Mouse (Mus musculus) thymus, postnatal 25 days (tissue): ENCODE measurements around the gene Rmnd5b.
A peak's percentile ranks its signal among the peaks of the same experiment; 100 is the strongest.
"Not testable (repeated sequence)": the region's sequence is repeated elsewhere in the genome, so short reads cannot be mapped to it uniquely, and the experiment has no call there.

Experiments used
- DNase-seq: peaks from one replicate; pipeline ENCODE4 v3.0.0; 2022

Gene Rmnd5b

DNA sequence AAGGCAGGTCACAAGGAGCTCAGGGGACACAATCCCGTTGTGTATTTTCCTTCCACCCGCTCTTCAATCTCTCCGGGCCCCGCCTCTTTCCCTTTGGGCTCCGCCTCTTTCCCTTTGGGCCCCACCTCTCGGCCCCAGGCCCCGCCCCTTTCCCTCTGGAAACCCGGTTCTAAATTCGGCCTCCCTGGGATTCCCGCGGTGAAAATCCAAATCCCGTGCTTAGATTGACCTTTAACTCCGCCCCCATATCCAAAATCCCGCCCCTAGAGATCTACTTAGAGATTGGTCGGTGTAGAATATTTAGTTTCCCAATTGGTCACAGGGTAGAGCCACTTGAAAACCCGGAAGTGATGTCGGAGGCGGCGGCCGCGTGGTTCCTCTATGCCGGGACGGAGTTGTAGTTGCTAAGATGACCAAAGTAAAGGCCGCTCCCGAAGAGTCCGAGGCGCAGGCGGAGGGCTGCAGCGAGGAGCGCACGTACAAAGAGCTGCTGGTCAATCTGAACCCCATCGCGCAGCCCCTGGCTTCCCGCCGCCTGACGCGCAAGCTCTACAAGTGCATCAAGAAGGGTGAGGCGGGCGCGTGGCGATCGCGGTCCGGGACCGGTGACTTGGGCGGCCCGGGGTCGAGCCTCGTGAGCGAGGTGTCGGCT is 16.2 kb downstream of the Rmnd5b start, which contains the start of gene Nhp2:
TSS of gene Nhp2 (plus strand) at position 327 of the 652 bp plus-strand sequence.
- peak; percentile 87 for DNase-seq

DNA sequence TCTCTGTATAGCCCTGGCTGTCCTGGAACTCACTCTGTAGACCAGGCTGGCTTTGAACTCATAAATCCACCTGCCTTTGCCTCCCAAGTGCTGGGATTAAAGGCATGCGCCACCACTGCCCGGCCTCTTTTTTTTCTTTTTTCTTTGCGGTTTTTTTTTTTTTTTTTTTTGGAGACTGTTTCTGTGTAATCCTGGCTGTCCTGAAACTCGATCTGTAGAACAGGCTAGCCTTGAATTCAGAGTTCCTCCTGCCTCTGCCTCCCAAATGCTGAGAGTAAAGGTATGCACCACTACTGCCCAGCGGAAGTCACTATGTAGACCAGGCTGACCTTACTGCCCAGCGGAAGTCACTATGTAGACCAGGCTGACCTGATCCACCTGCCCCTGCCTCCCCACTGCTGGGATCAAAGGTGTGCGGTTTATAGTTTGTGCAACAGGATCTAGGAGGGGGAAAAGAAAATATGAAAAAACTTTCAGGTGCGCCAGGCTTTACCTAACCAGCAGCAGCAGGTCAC is 16.7 kb downstream of the Rmnd5b start:
- DNase-seq = no peak

DNA sequence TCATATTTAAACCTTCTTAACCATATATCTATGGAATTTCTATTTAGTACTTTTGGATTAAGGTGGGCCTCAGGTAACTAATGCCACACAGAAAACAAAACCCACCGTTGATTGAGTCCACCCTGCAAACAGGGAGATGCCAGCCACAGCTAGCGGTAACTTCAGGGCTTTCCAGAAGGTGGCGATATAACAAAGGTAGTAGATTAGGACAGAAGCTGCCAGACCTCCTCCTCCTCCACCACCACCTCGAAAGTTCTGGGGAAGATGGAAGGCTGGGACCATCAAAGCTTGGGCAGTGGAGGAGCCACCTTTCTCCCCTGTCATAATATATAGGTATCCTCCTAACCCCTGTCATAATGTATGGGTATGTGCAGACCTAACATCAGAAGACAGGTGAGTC is 18.0 kb downstream of the Rmnd5b start:
- peak; percentile 80 for DNase-seq

DNA sequence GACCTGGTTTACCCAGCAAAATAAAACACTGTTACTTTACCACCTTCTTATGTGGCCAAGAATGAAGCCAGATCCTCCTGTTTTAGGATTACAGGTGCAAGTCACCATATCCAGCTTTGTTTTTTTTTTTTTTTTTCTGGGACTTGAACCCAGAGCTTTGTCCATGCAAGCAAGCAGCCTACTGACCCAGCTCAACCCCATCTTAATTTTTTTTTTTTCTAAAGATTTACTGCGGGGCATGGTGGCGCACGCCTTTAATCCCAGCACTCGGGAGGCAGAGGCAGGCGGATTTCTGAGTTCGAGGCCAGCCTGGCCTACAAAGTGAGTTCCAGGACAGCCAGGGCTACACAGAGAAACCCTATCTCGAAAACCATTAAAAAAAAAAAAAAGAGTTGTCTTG is 19.6 kb downstream of the Rmnd5b start:
- not testable (repeated sequence) for DNase-seq

DNA sequence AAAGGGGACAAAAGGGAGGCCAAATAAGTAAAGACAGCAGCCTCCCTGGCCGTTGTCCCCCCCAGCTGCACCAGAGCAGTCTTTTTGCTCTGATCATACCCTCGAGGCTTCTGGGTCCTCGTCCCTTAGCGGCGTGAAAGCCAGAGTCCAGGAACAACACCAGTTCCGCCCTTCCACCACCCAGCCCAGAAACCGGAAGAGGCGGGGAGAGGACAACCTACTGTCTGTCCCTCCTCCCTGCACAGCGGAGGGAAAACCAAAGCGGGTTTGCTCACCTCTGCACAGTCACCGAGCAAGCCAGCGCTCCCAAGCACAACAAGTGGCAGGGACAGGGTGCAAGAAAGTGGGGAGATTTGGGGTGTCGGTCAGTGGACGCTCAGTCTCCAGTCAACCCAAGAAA is 20.1 kb downstream of the Rmnd5b start:
- peak; percentile 74 for DNase-seq

DNA sequence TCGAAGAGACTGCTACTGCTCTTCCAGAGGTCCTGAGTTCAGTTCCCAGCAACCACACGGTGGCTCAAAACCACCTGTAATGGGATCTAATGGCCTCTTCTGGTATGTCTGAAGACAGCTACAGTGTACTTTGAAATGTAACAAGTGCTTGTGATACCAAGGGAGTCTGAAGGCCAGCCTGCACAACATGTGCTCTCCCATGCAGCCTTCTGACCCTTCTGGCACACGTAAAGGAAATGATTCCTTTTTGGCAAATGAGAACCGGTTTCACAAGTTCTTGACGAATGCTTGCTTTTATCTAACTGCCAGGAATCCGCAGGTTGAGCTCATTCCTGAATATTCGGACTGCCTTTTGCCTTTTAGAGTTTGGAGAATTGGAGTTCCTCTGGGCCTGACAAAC is 20.6 kb downstream of the Rmnd5b start:
- no peak for DNase-seq

DNA sequence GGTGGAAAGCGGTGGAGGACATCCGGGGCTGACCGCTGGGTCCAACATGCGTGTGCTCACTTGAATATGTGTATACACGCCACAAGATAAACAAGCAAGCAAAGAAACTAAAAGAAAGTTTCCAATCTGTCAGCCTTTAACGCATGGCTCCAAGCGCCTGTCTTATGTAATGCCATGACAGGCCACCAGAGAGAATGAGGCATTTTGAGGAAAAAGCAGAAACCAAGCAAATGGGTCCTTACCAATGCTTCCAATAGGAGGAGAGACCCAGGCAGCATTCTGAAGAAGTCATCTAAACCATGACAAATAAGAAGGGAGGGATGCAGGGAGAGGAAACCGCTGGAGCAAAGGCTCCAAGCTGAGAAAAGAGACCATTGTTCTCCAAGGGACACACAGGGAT is 21.4 kb downstream of the Rmnd5b start:
- DNase-seq = no peak

DNA sequence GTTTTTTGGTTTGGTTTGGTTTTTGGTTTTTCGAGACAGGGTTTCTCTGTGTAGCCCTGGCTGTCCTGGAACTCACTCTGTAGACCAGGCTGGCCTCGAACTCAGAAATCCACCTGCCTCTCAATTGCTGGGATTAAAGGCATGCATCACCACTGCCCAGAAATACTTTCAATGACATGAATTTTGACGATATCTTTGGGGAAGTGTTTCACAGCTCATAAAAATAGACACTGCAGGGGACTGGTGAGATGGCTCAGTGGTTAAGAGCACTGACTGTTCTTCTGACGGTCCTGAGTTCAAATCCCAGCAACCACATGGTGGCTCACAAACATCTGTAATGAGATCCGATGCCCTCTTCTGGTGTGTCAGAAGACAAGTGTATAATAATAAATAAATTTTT is 25.8 kb downstream of the Rmnd5b start:
- not testable (repeated sequence) for DNase-seq

DNA sequence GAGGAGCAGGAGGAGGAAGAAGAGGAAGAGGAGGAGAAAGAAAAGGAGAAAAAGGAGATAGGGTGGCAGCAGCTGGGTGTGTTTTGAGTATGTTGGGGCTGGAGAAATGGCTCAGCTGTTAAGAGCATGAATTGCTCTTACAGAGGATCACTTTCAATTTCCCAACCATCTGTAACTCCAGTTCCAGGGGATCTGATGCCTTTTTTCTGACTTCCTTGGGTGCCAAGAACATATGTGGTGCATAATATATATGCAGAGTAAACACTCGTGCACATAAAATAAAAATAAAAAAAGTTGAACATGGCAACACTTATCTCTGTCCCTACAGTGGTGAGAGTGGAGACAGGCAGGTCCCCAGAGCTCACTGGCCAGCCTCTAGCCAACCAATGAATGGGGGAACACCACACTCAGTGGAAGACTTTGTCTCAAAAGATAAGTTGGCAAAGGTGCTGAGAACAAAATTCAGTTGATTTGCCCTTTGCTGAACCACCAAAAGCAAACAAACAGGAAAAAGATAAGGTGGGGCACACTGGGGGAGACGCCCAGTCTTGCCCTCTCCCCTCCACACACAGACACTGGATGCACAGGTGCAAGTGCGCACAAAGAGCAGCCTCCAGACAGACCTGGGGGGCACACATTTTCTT is 26.3 kb downstream of the Rmnd5b start:
- DNase-seq = peak; percentile 37

DNA sequence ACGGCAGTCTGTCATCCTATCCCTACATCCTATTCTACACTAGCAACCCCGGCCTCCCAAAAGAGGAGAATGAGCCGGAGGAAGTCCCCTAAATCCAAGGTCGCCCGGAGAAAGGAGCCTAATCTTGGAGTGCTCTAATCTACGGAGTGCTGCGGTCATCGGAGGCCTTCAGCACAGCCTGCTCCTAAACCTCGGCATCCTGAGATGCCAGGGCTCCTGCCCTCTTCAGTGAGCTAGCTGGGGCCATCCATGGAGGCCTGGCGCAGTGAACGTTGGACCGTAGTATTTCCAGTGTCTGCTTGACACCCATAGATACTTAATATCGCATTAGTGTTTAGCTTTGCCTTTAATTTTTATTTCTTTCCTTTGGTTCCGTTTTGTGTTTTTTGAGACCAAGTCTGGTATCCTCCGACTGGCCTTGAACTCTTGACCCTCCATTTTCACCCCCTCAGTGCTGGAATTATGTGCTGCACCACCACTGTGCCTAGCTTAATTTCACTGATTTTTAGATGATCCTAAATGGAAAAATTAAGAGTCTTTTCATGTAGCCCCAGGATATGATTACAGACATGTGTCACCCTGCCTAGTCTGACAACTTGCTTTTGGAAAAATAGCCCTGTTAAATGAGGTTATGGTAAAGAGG is 28.5 kb downstream of the Rmnd5b start:
- no peak for DNase-seq

DNA sequence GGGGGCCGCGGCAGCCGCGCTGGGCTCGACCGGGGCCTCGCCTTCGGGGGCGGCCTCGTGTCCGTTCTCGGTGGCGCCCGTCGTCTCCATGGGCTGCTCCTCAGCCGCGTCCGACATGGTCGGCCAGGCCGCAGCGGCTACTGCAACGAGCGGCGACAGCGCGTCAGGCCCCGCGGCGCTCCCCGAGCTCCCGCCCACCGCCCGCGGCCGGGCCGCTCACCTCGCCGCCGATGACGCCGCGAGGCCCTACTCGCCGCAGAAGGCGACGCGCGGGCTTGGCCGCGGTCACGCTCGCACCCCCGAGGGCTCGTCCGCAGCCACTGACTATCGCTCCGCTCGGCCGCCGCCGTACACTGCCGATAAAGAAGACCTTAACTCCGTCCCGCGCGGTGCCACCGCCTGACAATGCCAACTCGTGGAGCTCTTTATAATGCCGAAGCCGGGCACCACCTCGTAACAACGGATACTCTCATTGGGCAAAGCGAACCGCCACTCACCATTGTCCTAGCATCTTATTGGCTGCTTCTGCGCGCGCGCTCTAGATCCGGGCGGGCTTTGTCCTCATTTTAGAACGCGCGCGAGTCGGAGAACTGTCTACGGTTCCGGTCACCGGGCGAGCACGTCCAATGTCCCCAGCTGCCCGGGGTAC is 29.1 kb downstream of the Rmnd5b start, which contains the start of gene Hnrnpab:
TSS of gene Hnrnpab (minus strand) at position 401 of the 649 bp plus-strand sequence.
- DNase-seq = peak; percentile 97

DNA sequence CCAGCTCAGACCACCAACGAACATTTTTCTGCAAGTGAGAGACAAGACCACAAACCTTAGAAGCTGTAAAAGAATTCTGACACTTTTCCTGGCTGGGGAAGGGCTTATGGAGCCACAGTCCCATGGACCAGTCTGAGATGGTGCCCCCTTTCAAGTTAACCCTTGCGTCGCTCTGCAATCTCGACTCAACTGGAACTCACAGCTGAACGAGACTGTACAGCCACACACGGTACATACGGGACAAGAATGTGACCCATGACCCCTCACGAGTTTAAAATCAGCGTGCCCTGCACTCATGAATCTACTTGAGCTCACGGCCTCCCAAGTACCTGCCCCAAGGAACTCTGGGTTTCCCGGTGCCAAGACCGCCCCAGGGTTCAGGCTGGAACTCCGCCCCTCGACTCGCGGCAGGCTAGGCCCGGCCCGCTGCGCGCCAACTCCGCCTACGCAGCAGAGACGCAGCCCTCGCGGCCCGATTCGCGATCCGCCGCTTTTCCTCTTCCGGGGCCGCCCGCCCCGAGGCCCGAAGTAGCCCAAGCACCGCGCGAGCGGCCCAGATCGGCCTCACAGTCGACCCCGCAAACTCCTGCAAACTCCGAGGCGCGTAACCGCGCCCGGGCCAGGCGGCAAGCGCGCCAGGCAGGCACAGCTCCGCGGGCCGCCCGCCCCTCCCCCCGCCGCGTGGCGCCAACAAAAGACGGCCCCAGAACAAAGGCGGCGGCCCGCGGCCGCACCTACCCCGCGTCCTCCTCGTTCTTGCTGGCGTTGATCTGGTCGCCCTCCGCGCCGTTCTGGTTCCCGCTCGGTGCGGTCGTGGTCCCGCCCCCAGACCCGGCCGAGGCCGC is 29.9 kb downstream of the Rmnd5b start:
- DNase-seq = peak; percentile 89

DNA sequence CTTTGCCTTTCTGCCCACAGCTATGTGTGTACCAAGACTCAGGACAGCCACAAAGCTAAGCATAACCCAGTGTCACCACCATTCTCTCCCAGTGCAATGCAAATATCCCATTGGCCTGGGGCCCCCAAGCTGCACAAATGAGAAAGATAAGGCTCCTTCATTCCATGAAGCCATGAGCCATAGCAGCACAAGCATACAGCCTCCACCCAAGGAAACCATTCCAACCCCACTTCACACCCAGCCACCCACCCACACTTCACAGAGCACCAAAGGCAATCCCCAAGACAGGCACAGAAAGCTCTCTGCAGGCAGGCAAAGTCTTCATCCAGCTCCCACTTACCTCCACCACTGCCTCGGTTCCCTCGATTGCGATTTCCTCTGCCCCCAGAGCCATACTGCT is 33.4 kb downstream of the Rmnd5b start:
- DNase-seq = no peak

DNA sequence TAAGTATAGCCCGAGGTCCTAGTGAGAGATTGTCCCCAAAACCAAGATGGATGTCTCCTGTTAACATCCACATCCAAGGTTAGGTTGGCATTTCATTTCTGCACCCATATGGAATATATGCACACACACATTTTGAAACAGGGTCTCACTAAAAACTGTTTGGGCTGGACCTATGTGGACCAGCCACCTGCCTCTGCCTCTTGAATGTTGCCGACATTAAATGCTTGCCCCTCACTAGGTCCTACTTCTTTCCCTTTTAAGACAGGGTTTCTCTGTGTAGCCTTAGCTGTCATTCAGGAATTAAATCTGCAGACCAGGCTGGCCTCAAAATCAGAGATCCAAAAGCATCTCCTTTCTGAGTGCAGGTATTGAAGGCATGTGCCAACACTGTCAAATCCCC is 38.1 kb downstream of the Rmnd5b start:
- DNase-seq = no peak

DNA sequence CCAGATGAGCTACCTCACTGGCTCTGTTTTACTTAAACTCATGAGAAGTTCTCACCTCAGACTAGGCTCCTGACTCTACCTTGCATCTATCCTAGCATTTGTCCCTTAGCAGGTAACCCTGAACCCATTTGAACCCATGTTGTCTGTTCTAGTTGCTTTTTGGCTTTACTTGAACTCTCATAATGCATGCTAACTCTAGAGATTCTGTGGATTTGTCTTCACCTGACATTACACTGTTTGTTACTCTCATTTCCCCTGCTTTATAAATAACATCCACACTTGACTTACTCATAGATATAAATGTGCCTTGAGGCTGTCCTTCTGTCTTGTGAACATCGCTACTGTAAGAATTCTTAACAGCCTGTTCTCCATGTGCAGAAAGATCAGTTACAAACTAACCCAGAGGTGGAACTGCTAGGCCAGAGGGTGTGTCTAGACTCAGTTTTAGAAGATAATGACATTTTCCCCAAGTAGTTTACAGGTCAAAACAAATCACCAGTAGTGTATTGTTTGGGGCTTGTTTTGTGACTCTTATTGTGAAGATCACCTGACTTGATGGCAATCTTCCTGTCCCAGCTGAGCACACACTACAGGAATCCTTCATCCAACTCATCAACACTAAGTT is 40.1 kb downstream of the Rmnd5b start:
- no peak for DNase-seq

DNA sequence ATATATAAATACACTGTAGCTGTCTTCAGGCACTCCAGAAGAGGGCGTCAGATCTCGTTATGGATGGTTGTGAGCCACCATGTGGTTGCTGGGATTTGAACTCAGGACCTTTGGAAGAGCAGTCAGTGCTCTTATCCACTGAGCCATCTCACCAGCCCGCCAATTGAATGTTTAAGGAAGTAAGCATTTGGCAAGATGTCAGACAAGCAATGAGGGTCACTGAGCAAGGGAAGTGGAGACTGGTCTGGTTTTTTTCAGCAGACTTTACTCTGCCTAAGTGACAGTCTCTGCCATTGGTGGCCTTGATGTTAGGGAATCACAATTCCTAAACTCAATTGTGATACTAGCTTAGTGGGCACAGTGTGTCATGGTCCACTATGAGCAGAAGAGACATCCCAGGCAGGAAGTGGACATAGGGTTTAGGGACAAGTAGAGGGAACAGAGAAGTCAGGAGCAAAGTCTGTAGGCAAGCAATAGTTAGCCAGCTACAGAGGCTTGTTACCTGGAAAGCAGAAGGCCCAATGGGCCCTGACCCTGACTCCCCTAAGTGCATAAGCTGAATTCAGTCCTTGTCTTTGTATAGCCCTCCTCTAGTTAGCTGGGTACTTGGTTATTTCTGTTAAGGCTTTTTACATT is 40.9 kb downstream of the Rmnd5b start:
- DNase-seq = no peak

DNA sequence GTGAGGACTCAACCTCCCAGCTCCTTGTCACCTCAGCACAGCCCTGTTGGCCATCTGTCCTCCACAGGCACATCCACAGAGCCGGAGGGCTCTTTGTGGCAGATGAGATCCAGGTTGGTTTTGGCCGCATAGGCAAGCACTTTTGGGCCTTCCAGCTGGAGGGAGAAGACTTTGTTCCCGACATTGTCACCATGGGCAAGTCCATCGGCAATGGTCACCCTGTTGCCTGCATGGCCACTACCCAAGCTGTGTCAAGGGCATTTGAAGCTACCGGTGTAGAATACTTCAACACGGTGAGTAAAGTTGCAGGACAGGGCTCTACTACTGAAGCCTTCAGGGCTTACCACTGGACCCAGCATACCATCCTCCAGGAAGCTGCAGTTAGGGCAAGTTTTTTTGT is 41.8 kb downstream of the Rmnd5b start:
- DNase-seq = no peak

DNA sequence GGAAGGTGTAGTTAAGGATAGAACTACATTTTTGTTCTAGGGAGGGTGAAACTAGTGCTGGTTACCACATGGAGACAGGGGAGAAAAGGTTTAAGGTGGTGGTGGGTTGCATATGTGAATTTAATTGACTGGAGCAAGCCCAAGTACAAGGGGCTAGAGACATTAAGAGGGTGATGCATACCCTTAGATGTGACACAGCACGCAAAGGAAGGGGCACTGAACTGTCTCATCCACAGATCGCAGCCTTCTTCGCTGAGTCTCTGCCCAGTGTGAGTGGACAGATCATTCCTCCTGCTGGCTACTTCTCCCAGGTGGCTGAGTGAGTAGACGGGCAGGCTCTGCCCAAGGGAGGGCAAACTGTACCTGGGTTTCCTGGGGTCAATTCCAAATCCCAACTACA is 42.3 kb downstream of the Rmnd5b start:
- DNase-seq = no peak

DNA sequence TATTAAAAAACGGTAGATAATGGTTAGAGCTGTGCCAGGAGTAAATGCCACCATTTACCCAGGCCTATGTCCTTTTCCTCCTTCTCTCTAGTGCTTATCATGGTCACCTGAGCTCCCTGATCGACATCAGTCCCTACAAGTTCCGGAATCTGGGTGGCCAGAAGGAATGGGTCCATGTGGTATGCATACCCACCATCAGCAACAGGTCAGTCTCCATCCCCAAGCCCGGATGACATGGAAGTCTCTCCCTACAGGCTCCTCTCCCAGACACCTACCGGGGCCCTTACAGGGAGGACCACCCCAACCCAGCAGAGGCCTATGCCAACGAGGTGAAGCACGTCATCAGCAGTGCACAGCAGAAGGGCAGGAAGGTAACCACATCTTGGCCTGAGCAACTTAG is 43.8 kb downstream of the Rmnd5b start:
- no peak for DNase-seq

DNA sequence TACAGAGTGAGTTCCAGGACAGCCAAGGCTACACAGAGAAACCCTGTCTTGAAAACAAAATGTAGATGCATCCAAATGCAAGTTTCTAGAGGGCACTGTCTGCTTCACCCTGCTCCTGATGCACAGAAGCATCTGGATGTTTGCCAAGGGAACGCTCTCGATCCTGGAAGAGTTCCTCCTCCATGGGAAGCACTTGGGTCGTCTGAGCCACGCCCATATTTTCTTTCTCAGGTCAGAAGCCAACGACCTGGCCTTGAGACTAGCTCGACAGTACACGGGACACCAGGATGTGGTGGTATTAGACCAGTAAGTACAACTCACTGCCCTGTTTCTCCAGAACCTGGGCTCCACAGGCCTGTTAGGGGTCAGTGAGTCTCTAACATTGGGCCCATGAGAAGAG is 44.5 kb downstream of the Rmnd5b start:
- DNase-seq = no peak

DNA sequence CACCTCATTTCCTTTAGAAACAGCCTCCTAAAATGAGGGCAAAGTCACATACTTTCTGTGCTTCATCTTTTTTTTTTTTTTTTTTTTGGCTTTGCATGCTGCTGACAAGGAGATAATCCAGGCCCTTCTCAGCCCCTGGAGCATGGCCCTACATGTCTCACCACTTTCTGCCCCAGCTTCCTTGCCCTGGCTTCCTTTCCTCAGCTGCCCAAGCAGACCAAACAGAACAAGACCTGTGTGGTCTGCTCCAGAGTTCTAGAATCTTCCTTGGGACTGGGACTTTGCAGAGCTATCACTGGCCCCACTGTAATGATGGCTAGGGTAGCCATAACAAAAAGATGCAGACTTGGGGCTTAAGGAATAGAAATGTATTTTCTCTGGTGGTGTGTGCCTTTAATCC is 45.7 kb downstream of the Rmnd5b start:
- DNase-seq = no peak

DNA sequence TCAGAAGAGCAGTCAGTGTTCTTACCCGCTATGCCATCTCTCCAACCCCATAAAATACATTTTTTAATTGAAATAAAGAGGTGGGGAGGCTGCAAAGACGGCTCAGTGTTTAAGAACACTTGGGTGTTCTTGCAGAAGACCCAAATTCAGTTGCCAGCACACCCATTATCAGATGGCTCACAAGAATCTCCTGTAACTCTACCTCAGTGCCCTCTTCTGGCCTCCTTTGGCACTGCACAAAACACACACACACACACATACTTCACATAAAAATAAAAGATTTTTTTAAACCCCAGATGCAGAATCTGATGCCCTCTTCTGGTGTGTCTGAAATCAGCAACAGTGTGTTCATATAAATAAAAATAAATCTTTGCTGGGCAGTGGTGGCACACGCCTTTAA is 46.9 kb downstream of the Rmnd5b start:
- no peak for DNase-seq
